Mouse (Mus musculus) megakaryocyte, adult 5-6 weeks (primary cell): ENCODE results near the gene Prr15. TPM values are rescaled to one million over a fixed set of nuclear protein-coding genes. Genes with fewer than 3 reads are reported as not detected.

Source experiments
- ATAC-seq: 2 replicates; pipeline ENCODE4 v1.8.0; 2016; ENCODE audit warnings: mild to moderate bottlenecking, inconsistent platforms; ENCODE audit not compliant: poor library complexity, severe bottlenecking
- total RNA-seq, 2 experiments: library from RNA; stranded (forward) in 1 of 2; stranded (reverse) in 1 of 2; fragments of 153-499, 151-499 nt in 1 of 2; fragments of 221-1000, 200-1000 nt in 1 of 2; gene quantifications; 2 replicates each; pipeline versions ENCODE4 v1.2.3 to v1.2.4; 2015 to 2017

Prr15 gene
- total RNA-seq, 2 experiments from 2014 or later = not detected

GRCm38 (mm10) chr6:54330166-54330565, 4.5 kb downstream of the Prr15 start:
- ATAC-seq = no peak

GRCm38 (mm10) chr6:54331765-54332164, 6.1 kb downstream of the Prr15 start:
- no peak for ATAC-seq

DNA sequence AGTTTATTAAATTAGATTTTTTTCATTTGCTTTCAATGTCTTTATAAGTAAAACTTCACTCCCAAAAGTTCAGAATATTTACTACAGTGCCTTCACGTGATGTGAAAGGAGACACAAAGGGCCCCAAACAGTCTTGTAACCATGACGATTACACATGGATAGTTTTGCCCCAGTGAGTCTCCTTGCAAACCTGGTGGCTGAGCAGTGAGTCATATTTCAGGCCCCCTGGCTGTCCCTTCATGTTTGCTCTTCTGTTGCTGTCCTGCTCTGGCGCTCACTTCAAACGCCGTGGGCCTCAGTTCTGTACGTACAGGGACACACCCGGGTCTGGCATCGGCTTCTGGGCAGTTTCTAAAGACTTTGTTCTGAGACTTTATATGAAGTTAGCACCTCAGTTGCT, 6.6 kb downstream of the Prr15 start:
- no peak for ATAC-seq

- no peak for ATAC-seq
Observed at GRCm38 (mm10) chr6:54333116-54333651, 7.5 kb downstream of the Prr15 start.

DNA sequence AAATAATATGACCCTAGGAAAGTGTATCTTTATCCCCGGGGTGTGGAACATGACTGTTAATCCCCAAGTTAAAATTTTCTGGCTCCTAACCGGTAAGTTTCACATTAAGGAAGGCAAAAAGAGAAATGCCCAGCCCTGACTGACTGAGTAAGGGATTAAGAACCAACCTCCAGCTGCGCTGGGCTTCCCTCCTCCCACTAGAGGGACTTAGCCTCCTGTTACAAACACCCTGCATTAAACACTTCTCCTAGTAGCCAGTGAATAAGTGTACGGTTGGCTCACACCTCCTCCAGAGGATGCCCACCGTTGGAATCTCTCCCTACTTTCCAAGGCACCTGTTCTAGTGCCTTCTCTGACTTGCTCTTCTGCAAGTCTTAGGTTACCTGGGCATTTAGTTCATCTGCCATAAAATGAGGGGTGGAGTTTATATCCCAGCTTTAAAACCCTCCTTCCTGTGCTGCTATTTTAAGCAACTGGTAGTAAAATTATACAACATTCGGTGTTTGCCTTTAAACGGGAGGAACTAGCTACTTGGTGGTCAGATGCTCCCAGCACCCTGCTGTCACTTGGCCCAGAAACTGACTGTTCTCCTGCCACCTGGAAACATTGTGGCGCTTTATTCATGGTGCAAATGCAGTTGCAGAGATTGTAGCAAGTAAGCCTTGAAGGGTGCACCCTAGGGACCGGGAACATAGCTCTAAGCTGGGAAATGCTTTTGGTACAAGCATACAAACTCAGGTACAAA, 8.2 kb downstream of the Prr15 start:
- ATAC-seq = no peak

DNA sequence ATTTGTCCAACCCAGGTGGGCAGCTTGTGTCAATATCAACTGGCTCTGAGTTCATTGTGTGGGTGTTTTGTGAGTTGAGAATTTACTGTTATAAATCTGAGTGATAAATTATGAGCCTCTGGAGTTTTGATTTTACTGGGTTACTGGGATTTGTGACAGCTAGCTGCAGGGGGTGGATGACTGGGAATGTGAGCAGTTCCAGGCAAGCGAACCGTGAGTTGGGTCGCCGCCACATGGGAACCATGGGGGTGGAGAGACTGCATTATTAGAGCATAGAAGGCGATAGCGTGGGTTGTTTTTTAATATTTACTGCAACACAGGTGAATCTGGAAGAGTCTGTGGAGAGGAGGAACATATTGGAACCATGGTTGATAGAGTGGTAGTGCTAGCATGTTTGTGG, 11.7 kb downstream of the Prr15 start:
- ATAC-seq = no peak

- ATAC-seq = no peak
Observed at GRCm38 (mm10) chr6:54341133-54341532, 15.5 kb downstream of the Prr15 start.

- ATAC-seq = no peak
Observed at GRCm38 (mm10) chr6:54342223-54342622, 16.6 kb downstream of the Prr15 start.

DNA sequence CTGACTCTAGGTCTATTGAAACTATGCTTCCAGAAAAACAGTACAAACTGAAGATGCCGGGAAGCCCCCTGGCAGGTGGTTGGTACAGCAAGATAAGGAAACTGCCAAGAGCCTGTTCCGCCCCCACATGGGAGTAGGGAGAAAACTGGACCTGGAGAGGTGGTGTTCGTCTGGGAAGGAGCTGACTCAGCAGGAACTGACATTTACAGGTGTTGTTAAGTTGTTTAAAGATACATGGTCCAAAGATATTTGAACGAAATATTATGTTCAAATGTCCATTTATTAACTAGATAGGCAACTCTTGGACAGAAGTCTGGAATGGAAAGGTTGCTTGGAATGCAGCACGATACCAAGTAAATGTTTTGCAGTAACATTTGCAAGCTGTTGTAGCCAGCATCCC, 26.2 kb downstream of the Prr15 start:
- no peak for ATAC-seq

- ATAC-seq = no peak
Observed at GRCm38 (mm10) chr6:54352931-54353690, 27.5 kb downstream of the Prr15 start.

GRCm38 (mm10) chr6:54353698-54354097, 28.1 kb downstream of the Prr15 start:
- no peak for ATAC-seq

DNA sequence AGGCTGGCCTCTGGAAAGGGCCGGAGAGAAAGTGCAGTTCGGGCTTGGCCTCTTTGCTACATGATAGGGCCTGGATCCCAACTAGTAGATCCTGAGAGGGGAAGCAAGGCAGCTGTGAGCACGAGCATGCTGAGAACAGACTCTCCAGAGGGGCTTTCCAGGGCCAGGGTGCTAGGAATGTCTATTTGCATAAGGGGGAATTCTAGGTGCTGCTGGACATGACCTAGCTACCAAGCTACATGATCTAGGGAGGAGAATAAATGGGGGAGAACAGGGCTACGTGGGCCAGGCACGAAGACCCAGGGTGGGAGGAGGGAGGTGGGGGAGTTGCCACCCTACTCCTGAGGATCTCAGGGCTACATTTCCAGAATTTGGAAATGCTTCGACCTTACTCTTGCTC, 30.0 kb downstream of the Prr15 start:
- ATAC-seq = no peak

GRCm38 (mm10) chr6:54362526-54363324, 37.1 kb downstream of the Prr15 start:
- ATAC-seq = no peak

- no peak for ATAC-seq
Observed at GRCm38 (mm10) chr6:54364406-54365136, 38.9 kb downstream of the Prr15 start.

DNA sequence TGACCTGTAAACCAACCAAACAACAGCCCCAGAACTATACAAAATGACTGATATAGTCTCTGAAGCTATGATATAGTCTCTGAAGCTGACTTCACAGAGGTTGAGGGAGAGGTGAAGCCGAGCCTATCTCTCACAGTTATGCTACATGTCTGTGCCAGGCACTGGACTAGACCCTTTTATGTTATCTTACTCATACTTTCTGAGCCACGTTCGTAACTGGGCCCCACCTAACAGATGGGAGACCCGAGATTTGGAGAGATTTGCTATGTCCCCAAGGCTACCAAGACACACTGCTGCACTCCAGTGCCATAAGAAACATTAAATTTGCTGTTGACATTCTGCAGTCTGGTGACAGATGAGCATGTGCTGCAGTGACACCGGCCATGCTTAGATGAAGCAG, 41.0 kb downstream of the Prr15 start:
- ATAC-seq = no peak

DNA sequence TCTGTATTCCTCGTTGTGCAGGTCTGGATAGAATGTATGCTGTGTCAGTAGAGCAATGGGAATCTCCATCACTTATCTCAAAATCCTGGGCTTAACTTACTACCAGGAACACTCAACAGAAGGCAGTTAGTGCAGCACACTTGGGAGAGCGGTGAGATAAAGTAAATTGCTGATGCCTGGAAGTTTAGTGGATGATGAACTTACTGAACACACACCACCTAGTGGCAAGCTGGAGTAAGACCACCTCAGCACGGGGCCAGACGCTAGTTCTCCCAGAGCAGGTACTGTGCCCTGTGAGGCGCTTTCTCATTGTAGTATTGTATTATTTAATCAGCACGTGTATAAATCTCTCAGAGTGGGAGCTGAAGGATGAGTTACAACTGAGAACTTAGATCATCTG, 42.4 kb downstream of the Prr15 start:
- peak; percentile 62 for ATAC-seq

DNA sequence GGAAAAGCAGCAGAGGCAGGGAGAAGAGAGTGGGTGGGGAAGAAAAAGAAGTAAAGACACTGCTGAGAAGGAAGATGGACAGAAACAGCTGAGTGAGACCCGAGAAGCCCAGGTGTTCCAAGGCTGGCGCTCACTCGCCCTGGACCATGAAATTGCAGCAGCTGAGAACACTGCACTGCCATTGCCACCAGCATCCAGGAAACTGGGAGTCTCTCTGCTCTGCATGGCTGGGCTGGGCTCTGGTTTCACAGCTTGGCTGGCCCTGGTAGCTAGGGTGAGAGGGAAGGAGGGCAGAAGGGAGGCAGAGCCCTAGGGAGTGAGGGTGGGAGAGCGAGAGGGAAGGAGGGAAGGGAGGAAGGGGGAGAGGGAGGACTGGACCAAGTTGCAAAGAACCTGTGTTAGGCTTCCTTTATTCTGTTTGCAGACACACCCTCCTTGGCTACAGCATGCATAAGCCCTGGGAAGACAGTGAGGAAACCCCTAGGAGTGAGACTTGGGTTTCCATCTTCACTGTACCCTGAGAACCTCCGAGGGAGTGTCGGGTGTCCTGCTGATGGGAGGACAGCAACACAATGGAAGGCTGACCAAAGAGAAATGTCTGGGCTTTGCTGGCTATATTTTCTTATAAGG, 44.4 kb downstream of the Prr15 start:
- no peak for ATAC-seq

DNA sequence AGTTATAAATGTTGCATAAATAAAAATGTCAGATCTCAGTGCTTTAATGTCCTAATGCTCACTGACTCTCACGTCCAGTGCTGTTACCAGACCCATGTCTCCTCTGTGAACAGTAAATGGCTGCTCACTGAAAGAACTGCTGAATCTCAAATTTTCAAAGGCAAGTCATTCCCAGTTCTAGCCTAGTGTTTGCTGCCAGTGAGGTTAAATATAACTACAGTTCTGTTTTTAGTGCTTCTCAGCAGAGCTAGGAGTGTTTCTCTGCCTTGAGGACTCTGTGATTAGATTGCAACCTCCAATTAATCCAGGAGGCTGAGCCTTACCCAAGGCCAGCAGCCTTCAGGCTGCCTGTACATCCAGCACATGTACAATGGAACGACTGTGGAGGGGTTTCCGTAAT, 46.2 kb downstream of the Prr15 start:
- ATAC-seq = no peak

DNA sequence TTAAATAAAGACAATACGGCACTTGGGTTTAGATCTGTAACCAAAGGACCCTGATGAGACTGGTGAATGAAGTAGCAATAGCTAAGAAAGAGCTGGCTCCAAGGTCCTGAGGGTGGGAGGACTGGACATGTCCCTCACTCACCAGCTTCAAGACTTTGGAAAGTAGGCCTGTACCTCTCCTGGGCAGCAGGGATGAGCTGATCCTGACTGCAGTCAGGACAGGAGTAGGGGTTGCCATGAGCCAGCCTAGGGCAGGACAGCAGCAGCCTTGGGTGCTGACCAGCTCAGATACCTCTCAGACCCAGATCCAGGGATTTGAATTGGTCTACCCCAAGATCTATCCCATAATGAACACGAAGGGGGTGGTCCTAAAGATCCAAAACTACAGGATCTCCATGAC, 53.7 kb downstream of the Prr15 start:
- no peak for ATAC-seq
